Mouse (Mus musculus) heart, adult 2 months (tissue): Measurements from ENCODE around the gene Mprip. TPM values are rescaled to one million over a fixed set of nuclear protein-coding genes. Genes with fewer than 3 reads are reported as not detected.

Source experiments
- DNase-seq, 2 experiments: peaks; one replicate each; pipeline ENCODE4 v3.0.0; 2021
- H3K27ac ChIP-seq: fragments of 200-600 bp; 2 replicates; pipeline ENCODE4 v1.8.1; 2022
- H3K27me3 ChIP-seq: fragments of 200-500 bp; 2 replicates; pipeline ENCODE4 v1.6.1; 2012; ENCODE audit warnings: mild to moderate bottlenecking, low read length, inconsistent platforms, mixed read lengths; ENCODE audit not compliant: control insufficient read depth, insufficient read depth
- H3K36me3 ChIP-seq: fragments of 200-500 bp; 2 replicates; pipeline ENCODE4 v1.6.1; 2012; ENCODE audit warnings: low read length, inconsistent platforms; ENCODE audit not compliant: control insufficient read depth, insufficient read depth
- H3K4me1 ChIP-seq: fragments of 200-500 bp; 2 replicates; pipeline ENCODE4 v1.6.1; 2011; ENCODE audit warnings: low read length; ENCODE audit not compliant: control insufficient read depth, insufficient read depth
- H3K4me3 ChIP-seq: fragments of 200-600 bp; 2 replicates; pipeline ENCODE4 v1.8.1; 2022
- H3K79me2 ChIP-seq: fragments of 200-500 bp; replicated peaks from 2 replicates; pipeline ENCODE4 v1.6.1; 2012; ENCODE audit warnings: mild to moderate bottlenecking, inconsistent platforms, low read length, moderate library complexity, mixed read lengths; ENCODE audit not compliant: control insufficient read depth, insufficient read depth
- H3K9ac ChIP-seq: fragments of 200-500 bp; 2 replicates; pipeline ENCODE4 v1.6.1; 2012; ENCODE audit warnings: low read depth, mild to moderate bottlenecking, control low read depth, inconsistent platforms, low read length, mixed read lengths
- CTCF ChIP-seq: fragments of 200-600 bp; IDR thresholded peaks from 2 replicates; pipeline ENCODE4 v1.8.1; 2022; ENCODE audit warnings: antibody characterized with exemption, mild to moderate bottlenecking, moderate library complexity
- EP300 ChIP-seq: fragments of 200-500 bp; IDR thresholded peaks from 2 replicates; pipeline ENCODE4 v1.6.1; 2011; ENCODE audit warnings: low read depth, low read length, control low read depth; ENCODE audit not compliant: insufficient read depth
- POLR2A ChIP-seq: fragments of 200-500 bp; IDR thresholded peaks from 2 replicates; pipeline ENCODE4 v1.6.1; 2011; ENCODE audit warnings: mild to moderate bottlenecking, low read depth, low read length, control low read depth; ENCODE audit not compliant: insufficient read depth
- WGBS: fragments of 180-500 bp; shearing (Covaris S2); methylation state at CpG from one replicate; pipeline ENCODE4 v1.1.7; 2018; 5-methylcytosine and 5-hydroxymethylcytosine counted together
- intact Hi-C: fragments of 180-260 bp; cut with DNase I; formaldehyde crosslinking; loops from one replicate; pipeline ENCODE4 v1.15.1; 2025
- polyA plus RNA-seq: library from polyadenylated mRNA; depleted of rRNA; stranded (reverse); fragments of >200 nt; gene quantifications from 2 replicates; pipeline ENCODE4 v1.2.3, GENCODE M21; 2012
- total RNA-seq, 2 experiments: library from RNA; stranded (reverse); gene quantifications; 2 replicates each; pipeline ENCODE4 v1.2.3; 2021

Mprip gene
- total and polyA plus RNA-seq, 3 experiments: 77.1 to 142 (median 132) TPM

GRCm38 (mm10) chr11:59705113-59705512 lies 44.0 kb downstream of the Mprip start:
- H3K36me3 ChIP-seq: peaks cover 61% of the 10 kb centered on the region
- peak overlapping the region; percentile 24; the same call in 1 of the 2 replicates for H3K27ac ChIP-seq
- DNase-seq: no peak
- 59% methylated on average over 2 of the region's 2 CpGs for whole genome bisulfite sequencing
- H3K79me2 ChIP-seq: peaks cover 5% of the 10 kb centered on the region; the same call in 1 of the 2 replicates
- H3K27me3 ChIP-seq: no peaks in the 10 kb centered on the region
- no peak overlapping the region for H3K4me3 ChIP-seq
- no peak overlapping the region for H3K9ac ChIP-seq
- TF ChIP-seq EP300: no peak
- TF ChIP-seq CTCF: no peak
- TF ChIP-seq POLR2A: no peak
- intact Hi-C loops: loop anchor here (2.0 kb wide), 1 partner anchor 42 kb away; no protein-coding TSS in a partner anchor
- H3K4me1 ChIP-seq: peaks cover 29% of the 10 kb centered on the region

- Histone ChIP-seq H3K79me2 (peaks cover 9% of the 10 kb centered on the region), H3K9ac (0 out of 2 replicates have a peak overlapping the region, but pooled peaks have one; percentile 33), H3K36me3 (peaks cover 55% of the 10 kb centered on the region), H3K27me3 (no peaks in the 10 kb centered on the region), H3K4me1 (peaks cover 33% of the 10 kb centered on the region), H3K4me3 (no peak overlapping the region; the same call in 1 of the 2 replicates), H3K27ac (peak overlapping the region; percentile 88)
- 22% methylated on average over 2 of the region's 2 CpGs for WGBS
- DNase-seq: peak in 1 of 2 experiments; percentile 20
- intact Hi-C loops: no loop called here
- TF ChIP-seq POLR2A: 0 out of 2 replicates have a peak, but pooled peaks have one; percentile 18
- TF ChIP-seq EP300: no peak
- no peak for TF ChIP-seq CTCF
Measured at GRCm38 (mm10) chr11:59707481-59707880, 46.4 kb downstream of the Mprip start.

DNA sequence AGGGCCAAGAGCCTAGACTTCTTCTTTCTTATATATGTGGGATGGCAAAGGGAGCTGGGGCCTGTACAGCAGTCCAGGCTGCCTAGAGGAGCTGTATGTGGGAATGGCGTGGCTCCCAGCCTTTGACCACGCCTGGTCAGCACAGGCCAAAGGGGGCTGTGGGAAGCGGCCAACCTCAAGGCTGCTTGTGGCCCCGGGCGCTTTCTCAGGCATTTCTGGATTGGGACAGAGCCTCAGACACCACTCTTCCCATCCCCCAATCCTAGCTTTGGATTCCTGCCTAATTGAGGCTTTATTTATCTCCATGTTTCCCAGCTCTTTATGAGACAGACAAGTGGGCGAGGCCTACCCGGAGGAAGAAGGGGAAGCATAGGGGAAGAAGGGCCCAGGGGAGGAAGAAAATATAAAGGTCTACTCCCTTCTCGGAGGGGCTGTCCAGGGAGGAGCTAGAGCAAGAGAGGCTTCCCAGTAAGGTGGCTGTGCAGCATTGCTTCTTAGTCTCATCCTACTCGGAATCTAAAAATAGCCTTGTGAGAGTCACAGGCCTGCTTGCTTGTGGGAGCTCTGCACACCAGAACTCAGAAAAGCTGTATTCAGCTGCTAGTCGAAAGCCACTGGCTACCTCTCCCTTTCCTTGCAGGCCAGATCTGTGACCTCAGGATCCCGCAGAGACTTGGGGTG lies 47.0 kb downstream of the Mprip start:
- H3K79me2 ChIP-seq: peaks cover 9% of the 10 kb centered on the region
- no peaks in the 10 kb centered on the region for H3K27me3 ChIP-seq
- H3K4me3 ChIP-seq: peak overlapping the region; percentile 10
- H3K4me1 ChIP-seq: peaks cover 33% of the 10 kb centered on the region
- TF ChIP-seq POLR2A: no peak
- TF ChIP-seq EP300: no peak
- no peak for TF ChIP-seq CTCF
- intact Hi-C loops: loop anchor here (2.0 kb wide), 1 partner anchor 17 kb away; no protein-coding TSS in a partner anchor
- H3K27ac ChIP-seq: peak overlapping the region; percentile 88
- peak; percentile 76 to 81 for DNase-seq
- H3K9ac ChIP-seq: 0 out of 2 replicates have a peak overlapping the region, but pooled peaks have one; percentile 51
- 7% methylated on average over 11 of the region's 11 CpGs for WGBS
- peaks cover 53% of the 10 kb centered on the region for H3K36me3 ChIP-seq

DNA sequence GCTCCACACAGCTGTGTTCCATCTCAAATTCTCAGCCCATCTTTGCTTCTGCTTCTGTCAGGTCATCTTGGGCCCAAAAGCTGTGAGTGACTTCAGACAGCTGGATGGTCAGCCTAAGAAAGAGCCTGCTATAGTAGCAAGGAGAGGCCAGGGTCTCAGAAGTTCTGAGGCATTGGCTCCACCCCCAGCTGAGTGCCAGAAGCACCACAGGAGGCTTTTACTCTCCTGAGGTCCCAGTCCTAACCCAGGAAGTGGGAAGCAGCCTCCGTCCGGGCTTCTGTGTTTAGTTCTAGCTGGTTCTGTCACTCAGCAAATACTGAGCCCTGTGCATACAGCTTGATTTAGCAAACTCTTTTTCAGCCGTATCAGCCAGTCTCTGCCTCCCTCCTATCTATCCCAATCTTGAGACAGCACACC lies 54.3 kb downstream of the Mprip start:
- Histone ChIP-seq H3K4me3 (no peak overlapping the region), H3K4me1 (peaks cover 29% of the 10 kb centered on the region), H3K9ac (no peak overlapping the region), H3K36me3 (peaks cover 26% of the 10 kb centered on the region), H3K79me2 (peaks cover 18% of the 10 kb centered on the region), H3K27me3 (no peaks in the 10 kb centered on the region), H3K27ac (no peak overlapping the region; the same call in 1 of the 2 replicates)
- intact Hi-C loops: no loop called here
- WGBS: 45% methylated on average over 3 of the region's 3 CpGs
- no peak for DNase-seq
- TF ChIP-seq CTCF: no peak
- TF ChIP-seq EP300: no peak
- no peak for TF ChIP-seq POLR2A

DNA sequence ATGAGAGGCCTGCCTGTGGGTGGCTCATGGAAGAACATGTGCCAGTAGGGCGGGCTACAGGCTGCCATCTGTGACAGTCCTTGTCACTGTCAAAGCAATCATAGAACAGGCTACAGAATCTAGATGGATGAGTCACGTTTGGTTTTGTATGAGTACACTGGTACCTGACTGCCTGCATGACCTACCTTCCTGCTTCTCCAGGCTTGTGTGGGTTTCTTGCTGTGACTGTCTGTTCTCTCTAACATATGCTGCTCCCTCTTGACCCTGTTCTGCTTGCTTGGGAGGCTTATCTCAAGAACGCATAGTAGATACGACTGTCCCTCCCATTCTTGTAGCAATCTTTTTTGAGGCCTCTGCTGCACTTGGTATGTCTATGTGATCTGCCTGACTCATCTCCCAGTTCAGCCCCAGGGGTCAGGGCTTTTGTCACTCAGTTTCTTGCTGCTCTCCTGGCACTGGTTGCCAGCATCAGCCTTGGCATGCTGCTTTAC lies 56.7 kb downstream of the Mprip start:
- TF ChIP-seq POLR2A (no peak), CTCF (no peak), EP300 (no peak)
- H3K4me3 ChIP-seq: no peak overlapping the region
- H3K4me1 ChIP-seq: peaks cover 28% of the 10 kb centered on the region
- no peak overlapping the region for H3K9ac ChIP-seq
- peaks cover 30% of the 10 kb centered on the region for H3K36me3 ChIP-seq
- intact Hi-C loops: no loop called here
- H3K79me2 ChIP-seq: peaks cover 17% of the 10 kb centered on the region
- no peaks in the 10 kb centered on the region for H3K27me3 ChIP-seq
- no peak overlapping the region for H3K27ac ChIP-seq
- no peak for DNase-seq
- 41% methylated on average over 4 of the region's 4 CpGs for WGBS

DNA sequence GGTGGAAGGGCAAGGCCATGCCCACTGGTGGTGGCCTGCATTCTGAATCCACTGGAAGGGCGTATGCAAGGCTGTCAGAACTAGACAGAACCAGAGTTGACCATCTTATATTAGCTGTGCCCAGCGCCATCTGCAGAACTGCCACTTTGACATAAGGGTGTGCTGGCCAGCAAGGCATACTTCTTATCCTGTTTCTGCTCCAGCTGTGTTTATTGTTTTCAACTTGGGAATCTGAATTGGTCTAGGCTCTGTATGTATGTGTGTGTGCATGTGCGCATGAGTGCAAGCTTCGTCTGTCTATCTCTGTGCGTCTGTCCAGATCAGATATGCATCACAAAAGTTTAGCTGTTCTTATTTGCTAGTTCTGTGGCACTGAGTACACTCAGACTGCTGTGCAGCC lies 58.1 kb downstream of the Mprip start:
- peaks cover 22% of the 10 kb centered on the region for H3K36me3 ChIP-seq
- TF ChIP-seq POLR2A: no peak
- TF ChIP-seq EP300: no peak
- TF ChIP-seq CTCF: no peak
- peaks cover 15% of the 10 kb centered on the region for H3K79me2 ChIP-seq
- H3K27me3 ChIP-seq: no peaks in the 10 kb centered on the region
- DNase-seq: no peak
- intact Hi-C loops: no loop called here
- 80% methylated on average over 5 of the region's 5 CpGs for WGBS
- no peak overlapping the region for H3K27ac ChIP-seq
- no peak overlapping the region for H3K9ac ChIP-seq
- H3K4me3 ChIP-seq: no peak overlapping the region
- H3K4me1 ChIP-seq: peaks cover 23% of the 10 kb centered on the region
